Mouse (Mus musculus): Measurements from ENCODE around the gene Slc11a1. TPM values are rescaled to one million over a fixed set of nuclear protein-coding genes. Genes with fewer than 3 reads are reported as not detected.

Slc11a1 gene
- total and polyA plus RNA-seq, 2 experiments from 2014 or later, result 1.8 to 2.5 TPM

DNA sequence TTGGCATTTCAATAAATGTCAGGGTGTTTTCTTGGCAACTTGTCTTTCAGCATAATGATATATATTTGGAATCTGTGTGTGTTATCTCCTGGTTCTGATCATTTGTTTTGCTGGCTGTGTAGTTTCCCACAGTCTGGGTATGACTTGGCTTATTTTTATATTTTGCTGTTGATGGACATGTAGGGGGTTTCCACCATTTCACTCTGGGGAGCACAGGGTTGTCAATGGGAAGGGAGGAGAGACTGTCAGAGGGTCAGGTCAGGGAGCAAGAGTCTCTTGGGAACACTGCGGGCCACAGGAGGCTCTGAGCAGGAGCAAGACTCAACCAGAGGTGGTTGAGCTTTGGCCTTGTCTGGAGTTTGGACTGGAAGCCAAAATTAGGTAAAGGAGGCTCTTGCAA lies 32.7 kb upstream of the Slc11a1 start:
- ATAC-seq (ENCODE audit: insufficient read depth, low read depth) (no peak), DNase-seq (ENCODE audit: low spot score) (no peak)
- no peak overlapping the region for H3K4me2 ChIP-seq (ENCODE audit: low read depth, low read length)
- H3K4me1 ChIP-seq (ENCODE audit: control insufficient read depth, insufficient read depth), result peaks cover 20% of the 10 kb centered on the region
- H3K9ac ChIP-seq (replicated peaks; ENCODE audit: low read depth, low read length), result no peak overlapping the region
- H3K36me3 ChIP-seq (replicated peaks; ENCODE audit: control insufficient read depth, insufficient read depth, low read length), result 0 out of 2 replicates have a peak, but pooled peaks cover under 1% of the 10 kb centered on the region
- no peaks in the 10 kb centered on the region for H3K9me3 ChIP-seq (replicated peaks; ENCODE audit: control insufficient read depth, low read length)
- H3K4me3 ChIP-seq (ENCODE audit: low read depth, low read length), result no peak overlapping the region
- 74% methylated on average over 1 of the region's 1 CpGs for WGBS
- H3K27ac ChIP-seq (ENCODE audit: low read depth), result no peak overlapping the region
- no peaks in the 10 kb centered on the region for H3K27me3 ChIP-seq (ENCODE audit: control insufficient read depth, insufficient read depth, low read length)
- no peak for TF ChIP-seq CTCF (IDR thresholded peaks at IDR 0.05; ENCODE audit: low read depth)
- TF ChIP-seq EP300 (IDR thresholded peaks at IDR 0.05; ENCODE audit: low read depth), result no peak

GRCm38 (mm10) chr1:74343161-74343560 lies 31.8 kb upstream of the Slc11a1 start:
- Histone ChIP-seq H3K4me1 (ENCODE audit: control insufficient read depth, insufficient read depth) (peaks cover 14% of the 10 kb centered on the region), H3K9me3 (replicated peaks; ENCODE audit: control insufficient read depth, low read length) (no peaks in the 10 kb centered on the region), H3K27ac (ENCODE audit: low read depth) (no peak overlapping the region), H3K27me3 (ENCODE audit: control insufficient read depth, insufficient read depth, low read length) (no peaks in the 10 kb centered on the region), H3K4me2 (ENCODE audit: low read depth, low read length) (no peak overlapping the region), H3K36me3 (replicated peaks; ENCODE audit: control insufficient read depth, insufficient read depth, low read length) (0 out of 2 replicates have a peak, but pooled peaks cover 8% of the 10 kb centered on the region), H3K9ac (replicated peaks; ENCODE audit: low read depth, low read length) (no peak overlapping the region), H3K4me3 (ENCODE audit: low read depth, low read length) (no peak overlapping the region)
- ATAC-seq (ENCODE audit: insufficient read depth, low read depth), result no peak
- DNase-seq (ENCODE audit: low spot score), result no peak
- TF ChIP-seq CTCF (IDR thresholded peaks at IDR 0.05; ENCODE audit: low read depth) (no peak), EP300 (IDR thresholded peaks at IDR 0.05; ENCODE audit: low read depth) (no peak)
- WGBS, result 70% methylated on average over 5 of the region's 5 CpGs

- no peaks in the 10 kb centered on the region for H3K9me3 ChIP-seq (replicated peaks; ENCODE audit: control insufficient read depth, low read length)
- WGBS, result 72% methylated on average over 11 of the region's 11 CpGs
- H3K36me3 ChIP-seq (replicated peaks; ENCODE audit: control insufficient read depth, insufficient read depth, low read length), result peaks cover 19% of the 10 kb centered on the region
- no peak overlapping the region for H3K4me2 ChIP-seq (ENCODE audit: low read depth, low read length)
- DNase-seq (ENCODE audit: low spot score) (no peak), ATAC-seq (ENCODE audit: insufficient read depth, low read depth) (no peak)
- H3K27me3 ChIP-seq (ENCODE audit: control insufficient read depth, insufficient read depth, low read length), result no peaks in the 10 kb centered on the region
- no peak overlapping the region for H3K9ac ChIP-seq (replicated peaks; ENCODE audit: low read depth, low read length)
- no peak overlapping the region for H3K4me3 ChIP-seq (ENCODE audit: low read depth, low read length)
- no peak overlapping the region for H3K27ac ChIP-seq (ENCODE audit: low read depth)
- H3K4me1 ChIP-seq (ENCODE audit: control insufficient read depth, insufficient read depth), result peaks cover 9% of the 10 kb centered on the region
- TF ChIP-seq CTCF (IDR thresholded peaks at IDR 0.05; ENCODE audit: low read depth), result no peak
- TF ChIP-seq EP300 (IDR thresholded peaks at IDR 0.05; ENCODE audit: low read depth), result no peak
Measured at GRCm38 (mm10) chr1:74344163-74344916, 30.7 kb upstream of the Slc11a1 start.

GRCm38 (mm10) chr1:74351185-74351769 lies 23.7 kb upstream of the Slc11a1 start:
- WGBS, result 91% methylated on average over 13 of the region's 13 CpGs
- no peak for DNase-seq (ENCODE audit: low spot score)
- H3K4me1 ChIP-seq (ENCODE audit: control insufficient read depth, insufficient read depth), result 0 out of 2 replicates have a peak, but pooled peaks cover 6% of the 10 kb centered on the region
- peaks cover 60% of the 10 kb centered on the region for H3K36me3 ChIP-seq (replicated peaks; ENCODE audit: control insufficient read depth, insufficient read depth, low read length)
- ATAC-seq (ENCODE audit: insufficient read depth, low read depth), result no peak
- H3K27ac ChIP-seq (ENCODE audit: low read depth), result no peak overlapping the region
- H3K9me3 ChIP-seq (replicated peaks; ENCODE audit: control insufficient read depth, low read length), result no peaks in the 10 kb centered on the region
- no peak overlapping the region for H3K4me3 ChIP-seq (ENCODE audit: low read depth, low read length)
- TF ChIP-seq CTCF (IDR thresholded peaks at IDR 0.05; ENCODE audit: low read depth) (no peak), EP300 (IDR thresholded peaks at IDR 0.05; ENCODE audit: low read depth) (no peak)
- H3K9ac ChIP-seq (replicated peaks; ENCODE audit: low read depth, low read length), result no peak overlapping the region
- H3K27me3 ChIP-seq (ENCODE audit: control insufficient read depth, insufficient read depth, low read length), result no peaks in the 10 kb centered on the region
- H3K4me2 ChIP-seq (ENCODE audit: low read depth, low read length), result no peak overlapping the region

GRCm38 (mm10) chr1:74352532-74353096 lies 22.4 kb upstream of the Slc11a1 start:
- H3K4me3 ChIP-seq (ENCODE audit: low read depth, low read length), result no peak overlapping the region
- 0 out of 2 replicates have a peak, but pooled peaks cover 6% of the 10 kb centered on the region for H3K4me1 ChIP-seq (ENCODE audit: control insufficient read depth, insufficient read depth)
- H3K27ac ChIP-seq (ENCODE audit: low read depth), result peak overlapping the region; percentile 47
- H3K4me2 ChIP-seq (ENCODE audit: low read depth, low read length), result no peak overlapping the region
- peak; percentile 57 for ATAC-seq (ENCODE audit: insufficient read depth, low read depth)
- TF ChIP-seq CTCF (IDR thresholded peaks at IDR 0.05; ENCODE audit: low read depth) (no peak), EP300 (IDR thresholded peaks at IDR 0.05; ENCODE audit: low read depth) (peak; percentile 83)
- DNase-seq (ENCODE audit: low spot score), result peak; percentile 60
- no peaks in the 10 kb centered on the region for H3K9me3 ChIP-seq (replicated peaks; ENCODE audit: control insufficient read depth, low read length)
- H3K36me3 ChIP-seq (replicated peaks; ENCODE audit: control insufficient read depth, insufficient read depth, low read length), result peaks cover 57% of the 10 kb centered on the region
- WGBS, result 59% methylated on average over 5 of the region's 5 CpGs
- H3K27me3 ChIP-seq (ENCODE audit: control insufficient read depth, insufficient read depth, low read length), result no peaks in the 10 kb centered on the region
- no peak overlapping the region for H3K9ac ChIP-seq (replicated peaks; ENCODE audit: low read depth, low read length)

Data from heart, postnatal 0 days (tissue).